Mouse (Mus musculus) kidney, embryonic 14.5 days (tissue): Measurements from ENCODE around the gene Foxn3. TPM values are rescaled to one million over a fixed set of nuclear protein-coding genes. Genes with fewer than 3 reads are reported as not detected.

Source experiments
- ATAC-seq: fragments of 200-750 bp; cut with Nextera tagmentation; 2 replicates; pipeline ENCODE4 v1.8.0; 2017; ENCODE audit warnings: moderate number of reproducible peaks, mild to moderate bottlenecking, moderate TSS enrichment, moderate library complexity; ENCODE audit not compliant: low FRiP score, low TSS enrichment
- H3K27ac ChIP-seq: fragments of 300-500 bp; sonication (generic); 2 replicates; pipeline ENCODE4 v1.5.1; 2014; ENCODE audit warnings: low read depth, mild to moderate bottlenecking, low read length, moderate library complexity, mixed read lengths
- H3K27me3 ChIP-seq: fragments of 300-500 bp; sonication (generic); 2 replicates; pipeline ENCODE4 v1.6.1; 2014; ENCODE audit warnings: mild to moderate bottlenecking, low read length; ENCODE audit not compliant: control insufficient read depth, insufficient read depth
- H3K36me3 ChIP-seq: fragments of 300-500 bp; sonication (generic); 2 replicates; pipeline ENCODE4 v1.6.1; 2014; ENCODE audit warnings: low read length, mixed read lengths; ENCODE audit not compliant: control insufficient read depth, insufficient read depth
- H3K4me1 ChIP-seq: fragments of 300-500 bp; sonication (generic); 2 replicates; pipeline ENCODE4 v1.6.1; 2014; ENCODE audit warnings: low read length, mixed read lengths; ENCODE audit not compliant: control insufficient read depth, insufficient read depth
- H3K4me2 ChIP-seq: fragments of 300-500 bp; sonication (generic); replicated peaks from 2 replicates; pipeline ENCODE4 v1.6.1; 2014; ENCODE audit warnings: low read depth, mild to moderate bottlenecking, low read length
- H3K4me3 ChIP-seq: fragments of 300-500 bp; sonication (generic); 2 replicates; pipeline ENCODE4 v1.5.1; 2014; ENCODE audit warnings: mild to moderate bottlenecking, low read length
- H3K9ac ChIP-seq: fragments of 300-500 bp; sonication (generic); 2 replicates; pipeline ENCODE4 v1.6.1; 2014; ENCODE audit warnings: low read depth, mild to moderate bottlenecking, low read length, moderate library complexity
- H3K9me3 ChIP-seq: fragments of 300-500 bp; sonication (generic); 2 replicates; pipeline ENCODE4 v1.6.1; 2016; ENCODE audit warnings: low read length; ENCODE audit not compliant: control insufficient read depth
- WGBS: fragments of 180-500 bp; shearing (Covaris S2); extraction: QIAGEN DNeasy Blood & Tissue Kit; methylation state at CpG from one replicate; pipeline ENCODE4 v1.1.7; 2014; 5-methylcytosine and 5-hydroxymethylcytosine counted together
- polyA plus RNA-seq: library from polyadenylated mRNA; unstranded; fragments of >200 nt; fragmentation: Nextera tagmentation; extraction: Ambion mirVana; gene quantifications from 2 replicates; pipeline ENCODE4 v1.2.1, GENCODE M21; 2014

The Foxn3 gene
- polyA plus RNA-seq, 1 experiment from 2014 or later = 70.2 TPM

- ATAC-seq = no peak
- Histone ChIP-seq H3K36me3 (no peaks in the 10 kb centered on the region), H3K4me2 (no peak overlapping the region), H3K4me1 (no peaks in the 10 kb centered on the region), H3K9me3 (peaks cover 4% of the 10 kb centered on the region), H3K27me3 (no peaks in the 10 kb centered on the region), H3K27ac (no peak overlapping the region), H3K4me3 (no peak overlapping the region), H3K9ac (no peak overlapping the region)
- WGBS = 84% methylated on average over 7 of the region's 7 CpGs
These were observed 409.2 kb downstream of the Foxn3 start for GRCm38 (mm10) chr12:99154230-99154629.

GRCm38 (mm10) chr12:99153664-99154063, 409.7 kb downstream of the Foxn3 start:
- 33% methylated on average over 10 of the region's 10 CpGs for WGBS
- peaks cover 4% of the 10 kb centered on the region for H3K9me3 ChIP-seq
- H3K4me3 ChIP-seq = no peak overlapping the region
- H3K27me3 ChIP-seq = no peaks in the 10 kb centered on the region
- no peak overlapping the region for H3K4me2 ChIP-seq
- H3K27ac ChIP-seq = no peak overlapping the region
- no peak for ATAC-seq
- no peaks in the 10 kb centered on the region for H3K4me1 ChIP-seq
- no peaks in the 10 kb centered on the region for H3K36me3 ChIP-seq
- no peak overlapping the region for H3K9ac ChIP-seq

- Histone ChIP-seq H3K27ac (no peak overlapping the region), H3K4me1 (no peaks in the 10 kb centered on the region), H3K9ac (no peak overlapping the region), H3K36me3 (no peaks in the 10 kb centered on the region), H3K27me3 (no peaks in the 10 kb centered on the region), H3K4me3 (no peak overlapping the region), H3K9me3 (peaks cover 4% of the 10 kb centered on the region; the same call in 1 of the 2 replicates), H3K4me2 (no peak overlapping the region)
- WGBS = 52% methylated on average over 4 of the region's 4 CpGs
- ATAC-seq = no peak
These were observed 413.3 kb downstream of the Foxn3 start for GRCm38 (mm10) chr12:99150126-99150525.

GRCm38 (mm10) chr12:99149193-99149592, 414.2 kb downstream of the Foxn3 start:
- no peak overlapping the region for H3K4me3 ChIP-seq
- H3K4me2 ChIP-seq = no peak overlapping the region
- 93% methylated on average over 6 of the region's 6 CpGs for WGBS
- no peaks in the 10 kb centered on the region for H3K4me1 ChIP-seq
- no peak for ATAC-seq
- no peak overlapping the region for H3K9ac ChIP-seq
- no peak overlapping the region for H3K27ac ChIP-seq
- no peaks in the 10 kb centered on the region for H3K27me3 ChIP-seq
- H3K36me3 ChIP-seq = no peaks in the 10 kb centered on the region
- peaks cover 4% of the 10 kb centered on the region; the same call in 1 of the 2 replicates for H3K9me3 ChIP-seq
